Mouse (Mus musculus) ES-Bruce4 (cell line): ENCODE measurements at regions not wholly inside any gene's neighbourhood (a gene's known extent, or its start where the extent isn't known, plus 50 kb on each side); places are given as distances from the start of the nearest gene placed in this dataset.
"Not testable (repeated sequence)": the region's sequence is repeated elsewhere in the genome, so short reads cannot be mapped to it uniquely, and the experiment has no call there.

ENCODE experiments used
- H3K27ac ChIP-seq: 2 replicates; pipeline ENCODE4 v1.5.1; 2012; ENCODE audit warnings: low read length, inconsistent platforms; ENCODE audit not compliant: insufficient read depth
- H3K27me3 ChIP-seq: 2 replicates; pipeline ENCODE4 v1.6.1; 2012; ENCODE audit warnings: mild to moderate bottlenecking, low read length, inconsistent platforms; ENCODE audit not compliant: control insufficient read depth, poor library complexity, insufficient read depth, severe bottlenecking
- H3K36me3 ChIP-seq: 2 replicates; pipeline ENCODE4 v1.6.1; 2012; ENCODE audit warnings: inconsistent platforms, mild to moderate bottlenecking, low read length, moderate library complexity; ENCODE audit not compliant: control insufficient read depth, poor library complexity, insufficient read depth, severe bottlenecking
- H3K4me1 ChIP-seq: one replicate; pipeline ENCODE4 v1.8.1; 2011; ENCODE audit warnings: low read length; ENCODE audit not compliant: control insufficient read depth, insufficient read depth
- H3K4me3 ChIP-seq: 2 replicates; pipeline ENCODE4 v1.5.1; 2011; ENCODE audit warnings: low read depth, mild to moderate bottlenecking, low read length
- H3K9ac ChIP-seq: 2 replicates; pipeline ENCODE4 v1.6.1; 2012; ENCODE audit warnings: low read depth, mild to moderate bottlenecking, inconsistent platforms; ENCODE audit not compliant: poor library complexity, severe bottlenecking
- H3K9me3 ChIP-seq: replicated peaks from 2 replicates; pipeline ENCODE4 v1.6.1; 2012; ENCODE audit warnings: mild to moderate bottlenecking, low read length, inconsistent platforms; ENCODE audit not compliant: control insufficient read depth, poor library complexity, insufficient read depth, severe bottlenecking
- CTCF ChIP-seq: IDR thresholded peaks from one replicate; pipeline ENCODE4 v1.8.1; 2011; ENCODE audit warnings: low read depth, low read length
- EP300 ChIP-seq: IDR thresholded peaks from 2 replicates; pipeline ENCODE4 v1.6.1; 2011; ENCODE audit warnings: low read depth, low read length; ENCODE audit not compliant: insufficient read depth
- POLR2A ChIP-seq: IDR thresholded peaks from one replicate; pipeline ENCODE4 v1.8.1; 2011; ENCODE audit warnings: low read length; ENCODE audit not compliant: insufficient read depth

GRCm38 (mm10) chr17:7533552-7533951 is 148.3 kb upstream of the Unc93a2 start:
- Histone ChIP-seq H3K9me3 (no peaks in the 10 kb centered on the region; the same call in 1 of the 2 replicates), H3K9ac (no peak overlapping the region), H3K36me3 (no peaks in the 10 kb centered on the region), H3K27ac (peak overlapping the region; percentile 94), H3K27me3 (no peaks in the 10 kb centered on the region), H3K4me3 (no peak overlapping the region), H3K4me1 (peaks cover 12% of the 10 kb centered on the region)
- TF ChIP-seq EP300: peak; percentile 98
- no peak for TF ChIP-seq CTCF
- TF ChIP-seq POLR2A: no peak

GRCm38 (mm10) chr17:7532618-7533017 is 147.4 kb upstream of the Unc93a2 start:
- H3K4me1 ChIP-seq: peaks cover 12% of the 10 kb centered on the region
- H3K27me3 ChIP-seq: no peaks in the 10 kb centered on the region
- peak overlapping the region; percentile 94 for H3K27ac ChIP-seq
- H3K36me3 ChIP-seq: no peaks in the 10 kb centered on the region
- no peaks in the 10 kb centered on the region; the same call in 1 of the 2 replicates for H3K9me3 ChIP-seq
- no peak overlapping the region for H3K9ac ChIP-seq
- H3K4me3 ChIP-seq: no peak overlapping the region
- TF ChIP-seq EP300: no peak
- no peak for TF ChIP-seq POLR2A
- no peak for TF ChIP-seq CTCF

- Histone ChIP-seq H3K27me3 (no peaks in the 10 kb centered on the region), H3K4me3 (no peak overlapping the region), H3K36me3 (no peaks in the 10 kb centered on the region), H3K9me3 (no peaks in the 10 kb centered on the region), H3K4me1 (peaks cover 8% of the 10 kb centered on the region), H3K27ac (peak overlapping the region; percentile 90), H3K9ac (no peak overlapping the region)
- TF ChIP-seq EP300: peak; percentile 82
- no peak for TF ChIP-seq CTCF
These were observed 144.0 kb upstream of the Unc93a2 start for GRCm38 (mm10) chr17:7529304-7529703.

GRCm38 (mm10) chr17:7527681-7528080 is 142.4 kb upstream of the Unc93a2 start:
- Histone ChIP-seq H3K36me3 (no peaks in the 10 kb centered on the region), H3K9me3 (no peaks in the 10 kb centered on the region), H3K9ac (no peak overlapping the region), H3K4me1 (peaks cover 7% of the 10 kb centered on the region), H3K27me3 (no peaks in the 10 kb centered on the region), H3K27ac (peak overlapping the region; percentile 59; the same call in 1 of the 2 replicates), H3K4me3 (no peak overlapping the region)
- TF ChIP-seq EP300 (no peak), CTCF (peak; percentile 20), POLR2A (no peak)

- 0 out of 2 replicates have a peak, but pooled peaks have one; percentile 58 for TF ChIP-seq EP300
- not testable (repeated sequence) for H3K27me3 ChIP-seq, H3K9me3 ChIP-seq, H3K4me1 ChIP-seq, H3K36me3 ChIP-seq, H3K4me3 ChIP-seq
- Histone ChIP-seq H3K27ac (peak overlapping the region; percentile 80; the same call in 1 of the 2 replicates), H3K9ac (0 out of 2 replicates have a peak overlapping the region, but pooled peaks have one; percentile 31)
These were observed 139.2 kb upstream of the Unc93a2 start for GRCm38 (mm10) chr17:7524497-7524896.

GRCm38 (mm10) chr17:7521127-7521526 is 135.9 kb upstream of the Unc93a2 start:
- TF ChIP-seq CTCF (no peak), POLR2A (no peak), EP300 (no peak)
- H3K27me3 ChIP-seq: no peaks in the 10 kb centered on the region
- no peak overlapping the region for H3K9ac ChIP-seq
- no peak overlapping the region for H3K27ac ChIP-seq
- no peaks in the 10 kb centered on the region for H3K9me3 ChIP-seq
- no peaks in the 10 kb centered on the region for H3K4me1 ChIP-seq
- H3K4me3 ChIP-seq: no peak overlapping the region
- H3K36me3 ChIP-seq: no peaks in the 10 kb centered on the region
